Mouse (Mus musculus) forebrain, postnatal 0 days (tissue): Measurements from ENCODE around the gene Olfr186. TPM values are rescaled to one million over a fixed set of nuclear protein-coding genes. Genes with fewer than 3 reads are reported as not detected.
"Not testable (repeated sequence)": the region's sequence is repeated elsewhere in the genome, so short reads cannot be mapped to it uniquely, and the experiment has no call there.

Source experiments
- ATAC-seq: fragments of 200-750 bp; cut with Nextera tagmentation; 2 replicates; pipeline ENCODE4 v1.8.0; 2017; ENCODE audit warnings: mild to moderate bottlenecking, moderate library complexity
- DNase-seq: peaks from one replicate; pipeline ENCODE4 v3.0.0-alpha.2; 2015
- H3K27ac ChIP-seq: fragments of 300-500 bp; sonication (generic); 2 replicates; pipeline ENCODE4 v1.5.1; 2014; ENCODE audit warnings: low read depth, mild to moderate bottlenecking, antibody characterized with exemption, low read length, moderate library complexity, mixed read lengths
- H3K27me3 ChIP-seq: fragments of 300-500 bp; sonication (generic); 2 replicates; pipeline ENCODE4 v1.6.1; 2014; ENCODE audit warnings: mild to moderate bottlenecking, low read length, mixed read lengths; ENCODE audit not compliant: insufficient read depth
- H3K36me3 ChIP-seq: fragments of 300-500 bp; sonication (generic); 2 replicates; pipeline ENCODE4 v1.6.1; 2014; ENCODE audit warnings: mild to moderate bottlenecking, moderate library complexity; ENCODE audit not compliant: insufficient read depth
- H3K4me1 ChIP-seq: fragments of 300-500 bp; sonication (generic); 2 replicates; pipeline ENCODE4 v1.6.1; 2014; ENCODE audit warnings: antibody characterized with exemption; ENCODE audit not compliant: insufficient read depth
- H3K4me2 ChIP-seq: fragments of 300-500 bp; sonication (generic); 2 replicates; pipeline ENCODE4 v1.6.1; 2014; ENCODE audit warnings: low read depth, mild to moderate bottlenecking, moderate library complexity
- H3K4me3 ChIP-seq: fragments of 300-500 bp; sonication (generic); 2 replicates; pipeline ENCODE4 v1.5.1; 2014; ENCODE audit warnings: low read depth, low read length, mixed read lengths
- H3K9ac ChIP-seq: fragments of 300-500 bp; sonication (generic); 2 replicates; pipeline ENCODE4 v1.6.1; 2014; ENCODE audit warnings: mild to moderate bottlenecking
- H3K9me3 ChIP-seq: fragments of 300-500 bp; sonication (generic); 2 replicates; pipeline ENCODE4 v1.6.1; 2016; ENCODE audit warnings: low read length
- CTCF ChIP-seq: sonication (generic); IDR thresholded peaks from 2 replicates; pipeline ENCODE4 v1.5.1; 2016; ENCODE audit warnings: antibody characterized with exemption, control low read depth, low read depth
- WGBS: fragments of 180-500 bp; shearing (Covaris S2); extraction: QIAGEN DNeasy Blood & Tissue Kit; methylation state at CpG from one replicate; pipeline ENCODE4 v1.1.7; 2014; 5-methylcytosine and 5-hydroxymethylcytosine counted together
- polyA plus RNA-seq: library from polyadenylated mRNA; unstranded; fragments of >200 nt; fragmentation: Nextera tagmentation; extraction: Ambion mirVana; gene quantifications from 2 replicates; pipeline ENCODE4 v1.2.1, GENCODE M21; 2015
- total RNA-seq: library from RNA; depleted of rRNA; stranded (reverse); fragments of >200 nt; gene quantifications from 2 replicates; pipeline ENCODE4 v1.2.3, GENCODE M21; 2014; rRNA removed

Gene Olfr186
- total RNA-seq: not detected in 2 replicates
- polyA plus RNA-seq: not detected in 2 replicates

- Histone ChIP-seq H3K9me3 (no peaks in the 10 kb centered on the region), H3K27ac (no peak within 1 kb of the TSS), H3K4me3 (no peak within 1 kb of the TSS), H3K27me3 (no peaks in the 10 kb centered on the region), H3K4me1 (no peaks in the 10 kb centered on the region), H3K9ac (no peak within 1 kb of the TSS), H3K36me3 (no peaks in the 10 kb centered on the region), H3K4me2 (no peak within 1 kb of the TSS)
- 92% methylated on average over 4 of the region's 4 CpGs for WGBS
- ATAC-seq: no peak
- no peak for DNase-seq
- TF ChIP-seq CTCF: no peak
These were observed at the start of gene Olfr186 for GRCm38 (mm10) chr16:59030191-59030590. Gene Olfr186, minus strand, starts transcription at chr16:59030291.

GRCm38 (mm10) chr16:59077905-59078304 is 47.8 kb upstream of the Olfr186 start, which contains the start of gene Olfr190:
Gene Olfr190, minus strand, starts transcription at chr16:59078005.
- Histone ChIP-seq H3K27ac (no peak within 1 kb of the TSS), H3K27me3 (no peaks in the 10 kb centered on the region), H3K9me3 (no peaks in the 10 kb centered on the region), H3K4me1 (no peaks in the 10 kb centered on the region), H3K4me2 (no peak within 1 kb of the TSS), H3K4me3 (no peak within 1 kb of the TSS), H3K36me3 (no peaks in the 10 kb centered on the region), H3K9ac (no peak within 1 kb of the TSS)
- DNase-seq (no peak), ATAC-seq (no peak)
- no peak for TF ChIP-seq CTCF
- WGBS: 88% methylated on average over 5 of the region's 5 CpGs

- no peak overlapping the region for H3K4me2 ChIP-seq
- H3K36me3 ChIP-seq: no peaks in the 10 kb centered on the region
- DNase-seq (no peak), ATAC-seq (no peak)
- H3K9me3 ChIP-seq: no peaks in the 10 kb centered on the region
- TF ChIP-seq CTCF: no peak
- H3K4me1 ChIP-seq: no peaks in the 10 kb centered on the region
- H3K9ac ChIP-seq: no peak overlapping the region
- H3K4me3 ChIP-seq: no peak overlapping the region
- H3K27me3 ChIP-seq: no peaks in the 10 kb centered on the region
- WGBS: 84% methylated on average over 1 of the region's 1 CpGs
- no peak overlapping the region for H3K27ac ChIP-seq
These were observed 43.4 kb upstream of the Olfr186 start for GRCm38 (mm10) chr16:59073520-59073919.

GRCm38 (mm10) chr16:59071755-59072154 is 41.7 kb upstream of the Olfr186 start:
- Histone ChIP-seq H3K9ac (no peak overlapping the region), H3K4me3 (no peak overlapping the region), H3K4me1 (no peaks in the 10 kb centered on the region), H3K27ac (no peak overlapping the region), H3K9me3 (no peaks in the 10 kb centered on the region), H3K36me3 (no peaks in the 10 kb centered on the region), H3K4me2 (no peak overlapping the region), H3K27me3 (no peaks in the 10 kb centered on the region)
- DNase-seq (no peak), ATAC-seq (no peak)
- no peak for TF ChIP-seq CTCF

- WGBS: 72% methylated on average over 3 of the region's 3 CpGs
- not testable (repeated sequence) for ATAC-seq, H3K9me3 ChIP-seq, H3K27me3 ChIP-seq, H3K4me2 ChIP-seq, DNase-seq, H3K9ac ChIP-seq, H3K36me3 ChIP-seq, H3K27ac ChIP-seq, H3K4me3 ChIP-seq, H3K4me1 ChIP-seq
These were observed 32.3 kb upstream of the Olfr186 start for GRCm38 (mm10) chr16:59062411-59062810.

GRCm38 (mm10) chr16:59049286-59049685 is 19.2 kb upstream of the Olfr186 start:
- H3K27ac ChIP-seq, H3K4me3 ChIP-seq, H3K4me1 ChIP-seq, H3K27me3 ChIP-seq, ATAC-seq, H3K9me3 ChIP-seq, H3K36me3 ChIP-seq, DNase-seq, H3K9ac ChIP-seq, H3K4me2 ChIP-seq: not testable (repeated sequence)
- WGBS: 94% methylated on average over 2 of the region's 2 CpGs

GRCm38 (mm10) chr16:59048860-59049259 is 18.8 kb upstream of the Olfr186 start:
- Histone ChIP-seq H3K4me3 (no peak overlapping the region), H3K27me3 (no peaks in the 10 kb centered on the region), H3K9ac (no peak overlapping the region), H3K27ac (no peak overlapping the region), H3K9me3 (no peaks in the 10 kb centered on the region), H3K4me1 (no peaks in the 10 kb centered on the region), H3K36me3 (no peaks in the 10 kb centered on the region), H3K4me2 (no peak overlapping the region)
- 88% methylated on average over 1 of the region's 1 CpGs for WGBS
- ATAC-seq: no peak
- DNase-seq: no peak
- TF ChIP-seq CTCF: no peak

GRCm38 (mm10) chr16:59047579-59047978 is 17.5 kb upstream of the Olfr186 start:
- Histone ChIP-seq H3K4me2 (no peak overlapping the region), H3K27me3 (no peaks in the 10 kb centered on the region), H3K4me3 (no peak overlapping the region), H3K4me1 (no peaks in the 10 kb centered on the region), H3K9me3 (no peaks in the 10 kb centered on the region), H3K27ac (no peak overlapping the region), H3K36me3 (no peaks in the 10 kb centered on the region), H3K9ac (no peak overlapping the region)
- DNase-seq (no peak), ATAC-seq (no peak)
- TF ChIP-seq CTCF: no peak
- whole genome bisulfite sequencing: 68% methylated on average over 4 of the region's 4 CpGs
